Mouse (Mus musculus): ENCODE results near the gene Fam161b.

Gene Fam161b

DNA sequence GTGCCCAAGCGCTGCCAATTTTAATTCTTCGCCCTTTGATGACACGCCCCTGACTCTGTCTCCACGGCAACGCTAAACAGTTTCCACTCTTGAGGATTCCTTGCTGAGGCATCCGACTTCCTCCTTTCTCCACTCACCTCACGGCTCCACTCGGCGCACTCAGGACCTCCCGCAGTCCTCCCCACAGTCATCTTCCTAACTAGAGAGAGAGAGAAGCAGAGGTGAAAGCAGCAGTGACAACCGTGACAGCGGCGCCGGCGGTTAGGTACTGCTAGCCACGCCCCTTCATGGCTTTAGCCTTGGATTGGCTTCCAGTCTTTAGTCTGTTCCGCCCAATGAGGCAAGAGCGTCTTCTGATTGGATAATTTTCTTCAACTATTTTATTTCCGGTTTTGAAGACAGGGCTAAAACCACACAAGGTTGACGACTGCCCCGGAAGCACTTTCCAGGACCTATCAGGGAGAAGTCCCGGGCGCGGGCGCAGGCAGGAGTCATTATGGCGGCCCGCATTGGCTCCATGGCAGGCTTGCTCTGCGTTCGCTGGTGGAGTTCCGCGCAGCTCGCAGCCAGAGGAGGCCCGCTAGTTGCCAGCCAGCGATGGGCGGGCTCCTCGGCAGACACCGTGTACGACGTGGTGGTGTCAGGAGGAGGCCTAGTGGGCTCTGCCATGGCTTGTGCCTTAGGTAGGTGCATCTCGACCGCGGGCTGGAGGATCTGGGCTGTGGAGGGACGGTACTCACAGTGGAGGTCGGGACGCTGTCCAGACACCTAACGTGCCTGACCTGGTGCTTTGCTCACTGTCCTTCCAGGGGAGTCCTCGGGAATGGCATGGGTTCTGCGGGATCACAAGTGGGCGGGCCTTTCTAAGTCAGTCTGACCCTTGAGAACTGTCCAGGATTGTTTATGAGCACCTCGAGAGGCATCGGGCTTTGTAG, at the start of gene Fam161b, which contains the start of gene Coq6:
Gene Fam161b (minus strand): TSS at position 279 of the 935 bp plus-strand sequence.
Gene Coq6 (plus strand): TSS at position 103 of the 935 bp plus-strand sequence.
- peak; percentile 99 for DNase-seq

DNA sequence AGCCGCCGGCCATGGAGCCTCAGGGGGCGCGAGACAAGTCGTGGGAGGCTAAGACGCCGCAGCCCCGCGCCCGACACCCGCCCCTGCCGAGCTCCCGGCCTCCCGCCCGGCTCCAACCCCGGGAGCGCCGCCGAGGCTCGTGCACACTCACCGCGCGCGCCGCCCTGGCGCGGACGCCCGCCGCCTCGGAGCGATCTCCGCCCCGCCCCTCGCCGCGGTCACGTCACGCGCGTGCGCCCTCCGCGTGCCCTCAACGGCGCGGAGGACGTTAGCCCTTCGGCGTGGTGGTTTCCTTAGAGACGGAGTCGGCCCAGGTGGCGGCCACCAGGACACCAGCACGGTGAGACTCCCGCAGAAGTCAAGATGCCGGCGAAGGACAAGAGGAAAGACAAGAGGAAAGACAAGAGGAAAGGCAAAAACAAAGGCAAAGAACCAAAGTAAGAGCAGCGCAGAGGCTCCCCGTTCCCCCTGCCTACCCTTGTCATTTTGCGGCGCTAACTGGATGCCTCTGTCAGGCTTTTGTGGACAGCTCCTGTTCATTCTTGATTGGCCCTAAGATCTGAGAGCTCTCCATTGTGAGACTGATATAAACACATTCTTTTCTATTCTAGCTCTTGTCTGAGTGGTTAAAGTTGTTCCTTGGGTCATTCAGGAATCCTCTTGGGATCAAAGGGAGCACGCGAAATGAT, 47.3 kb upstream of the Fam161b start, which contains the start of the genes Entpd5 and Bbof1:
Gene Entpd5 (minus strand): TSS at position 211 of the 689 bp plus-strand sequence.
Gene Bbof1 (plus strand): TSS at position 253 of the 689 bp plus-strand sequence.
- DNase-seq, result peak; percentile 95

DNA sequence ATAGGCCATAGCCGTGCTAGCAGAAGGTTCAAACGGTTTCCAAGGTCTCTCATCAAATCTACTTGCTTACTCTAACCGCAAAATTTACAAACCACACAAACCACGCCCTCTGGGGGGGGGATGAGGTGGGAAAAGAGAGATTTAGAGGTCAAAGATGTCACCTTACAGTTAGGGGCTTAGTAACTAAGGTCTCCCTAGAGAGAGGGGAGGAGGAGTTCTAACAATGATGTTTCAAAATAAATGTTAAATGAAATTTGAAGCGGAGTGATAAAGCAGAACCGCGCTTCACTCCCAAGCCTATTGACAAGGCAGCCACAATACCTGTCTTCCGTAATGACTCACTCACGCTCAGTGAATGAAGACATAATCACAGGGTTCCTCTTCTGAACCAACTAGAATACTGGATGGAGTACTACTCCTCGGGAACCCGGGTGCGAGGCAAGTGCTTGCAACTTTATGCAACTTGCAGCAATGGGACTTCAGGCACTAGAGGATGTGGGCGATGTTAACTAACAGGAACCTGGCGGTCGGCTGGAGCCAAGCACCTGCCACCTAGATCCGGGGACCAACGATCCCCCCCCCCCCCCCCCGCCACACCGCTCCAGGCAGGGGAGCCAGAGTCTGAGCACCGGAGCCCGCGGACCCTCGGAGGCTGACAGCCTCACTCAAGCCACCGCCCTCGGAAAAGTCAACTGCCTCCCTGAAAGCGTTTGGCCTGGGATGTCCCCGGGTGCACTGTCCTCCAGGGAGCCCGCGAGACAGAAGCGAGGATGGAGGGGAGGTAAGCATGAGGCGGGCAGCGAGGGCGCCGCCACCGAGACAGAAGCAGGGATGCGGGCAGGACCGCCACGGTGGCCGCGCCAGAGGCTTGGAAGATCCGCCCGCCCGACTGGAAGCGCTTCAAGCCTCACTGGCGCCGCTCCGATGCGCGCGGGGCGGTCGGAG, 46.5 kb upstream of the Fam161b start:
- DNase-seq, result peak; percentile 14

DNA sequence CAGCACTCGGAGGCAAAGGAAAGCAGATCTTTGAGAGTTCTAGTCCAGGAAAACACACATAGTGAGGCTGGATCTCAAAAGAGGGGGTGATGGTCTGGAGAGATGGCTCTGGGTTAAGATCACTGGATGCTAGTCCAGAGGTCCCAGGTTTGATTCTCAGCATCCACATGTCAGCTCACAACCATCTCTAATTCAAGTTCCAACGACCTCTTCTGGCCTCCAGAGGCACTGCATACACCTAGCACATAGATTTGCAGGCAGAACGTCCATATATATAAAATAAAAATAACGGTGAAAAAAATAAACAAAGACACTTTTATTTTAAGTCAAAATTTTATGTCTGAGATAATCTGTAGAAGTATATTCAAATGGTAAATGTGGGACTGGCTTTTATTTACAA, 45.6 kb upstream of the Fam161b start:
- DNase-seq, result no peak

DNA sequence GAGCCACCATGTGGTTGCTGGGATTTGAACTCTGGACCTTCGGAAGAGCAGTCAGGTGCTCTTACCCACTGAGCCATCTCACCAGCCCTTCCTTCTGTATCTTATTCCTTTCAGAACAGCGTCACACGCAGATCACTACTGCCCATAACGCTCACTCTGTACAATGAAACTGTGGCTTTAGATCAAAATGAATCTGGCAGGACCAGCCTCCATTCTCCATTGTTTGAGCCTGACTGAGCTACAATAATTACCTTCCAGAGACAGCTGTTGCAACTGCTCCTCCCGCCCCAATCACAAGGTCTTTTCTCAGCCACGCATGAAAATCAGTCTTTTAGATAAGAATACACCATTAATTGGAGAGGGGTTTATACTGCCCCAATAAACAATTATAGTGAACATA, 42.9 kb upstream of the Fam161b start:
- no peak for DNase-seq

DNA sequence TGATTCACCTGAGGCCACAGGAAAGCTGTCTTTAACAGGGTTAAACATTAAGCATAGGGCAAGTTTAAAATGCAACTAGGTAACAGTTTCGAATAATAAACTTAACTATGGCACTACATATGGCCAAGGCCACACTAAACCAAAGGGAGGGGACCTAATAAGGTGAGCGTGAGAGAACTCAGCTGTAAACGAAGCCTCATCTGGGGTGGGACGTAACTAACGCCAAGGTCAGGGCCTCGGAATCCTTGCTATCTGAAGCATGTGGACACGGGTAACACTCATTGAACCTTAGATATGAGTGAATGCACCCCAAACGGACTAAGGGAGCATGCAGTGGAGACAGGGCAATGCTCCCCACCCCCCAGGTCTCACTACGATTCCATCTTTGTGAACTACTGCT, 41.3 kb upstream of the Fam161b start:
- no peak for DNase-seq

DNA sequence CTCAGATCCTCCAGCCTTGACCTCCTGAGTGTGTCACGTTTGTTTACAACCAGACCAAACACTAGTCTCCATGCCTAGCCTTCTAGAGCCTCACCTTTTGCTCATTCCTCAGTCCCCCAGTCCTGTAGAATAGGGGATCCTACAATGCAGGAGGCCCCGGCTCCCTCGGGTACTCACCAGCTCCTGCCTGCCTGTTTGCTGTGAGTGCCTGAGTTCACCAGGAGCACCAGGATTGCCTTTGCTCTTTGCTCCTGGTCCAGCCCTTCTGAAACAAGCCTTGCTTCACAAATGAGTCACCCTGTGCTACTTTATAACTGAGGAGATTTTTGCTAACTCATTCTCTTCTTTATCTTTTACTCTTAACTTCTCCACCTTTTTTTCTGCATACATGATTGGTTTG, 39.0 kb upstream of the Fam161b start:
- DNase-seq, result no peak

DNA sequence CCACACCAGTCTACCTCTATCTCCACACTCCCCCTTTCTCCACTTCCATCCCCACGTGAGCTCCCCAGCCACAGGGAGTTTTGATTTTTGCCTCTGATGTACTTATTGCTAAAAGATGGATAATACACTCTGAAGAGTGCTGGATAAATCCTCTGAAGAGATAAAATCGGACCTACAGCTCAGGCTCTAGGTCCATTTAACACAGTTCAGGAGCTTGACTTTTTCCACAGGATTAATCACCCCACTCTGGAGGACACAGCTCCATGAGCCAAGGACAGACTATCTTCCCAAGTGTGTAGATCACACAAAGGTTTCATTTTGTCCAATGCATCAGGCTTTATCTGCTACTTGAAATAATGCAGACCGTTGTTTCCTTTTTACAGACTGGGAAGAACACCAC, 38.4 kb upstream of the Fam161b start:
- no peak for DNase-seq

DNA sequence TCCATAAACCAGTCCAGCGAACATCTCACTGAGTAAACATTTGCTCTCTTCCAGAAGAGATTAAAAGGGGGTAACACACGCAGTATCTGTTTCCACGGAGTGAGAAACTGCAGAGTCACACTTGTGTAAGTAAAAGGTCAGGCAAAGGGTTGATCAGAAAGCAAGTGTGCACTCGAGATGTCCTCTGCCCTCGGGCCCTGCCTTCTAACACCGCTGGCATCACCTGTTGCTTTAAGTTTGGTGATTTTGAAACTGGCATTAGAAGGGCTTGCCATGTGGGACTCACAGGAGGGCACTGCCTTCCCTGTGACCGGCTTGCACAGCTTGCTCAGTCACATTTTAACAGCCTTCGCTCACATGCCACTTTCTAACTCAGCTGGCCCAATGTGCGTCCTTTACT, 38.0 kb upstream of the Fam161b start:
- no peak for DNase-seq

DNA sequence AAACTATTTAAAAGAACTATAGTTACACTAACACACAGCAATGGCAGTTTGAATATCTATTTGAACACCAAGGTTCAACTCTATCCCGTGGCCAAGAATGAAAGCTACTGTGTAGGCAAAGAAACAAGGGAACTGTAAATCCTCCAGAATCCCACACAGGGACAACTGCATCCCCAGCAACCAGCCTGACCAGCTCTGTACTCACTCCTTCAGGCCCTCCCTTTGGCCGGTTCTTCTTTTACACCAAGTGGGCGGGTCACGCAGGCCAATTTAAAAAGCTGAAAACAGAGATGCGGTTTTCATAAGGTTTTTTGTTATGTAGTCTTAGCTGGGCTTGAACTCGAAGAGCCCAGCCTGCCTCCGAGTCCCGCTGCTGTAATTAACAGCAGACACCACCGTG, 37.5 kb upstream of the Fam161b start:
- no peak for DNase-seq

DNA sequence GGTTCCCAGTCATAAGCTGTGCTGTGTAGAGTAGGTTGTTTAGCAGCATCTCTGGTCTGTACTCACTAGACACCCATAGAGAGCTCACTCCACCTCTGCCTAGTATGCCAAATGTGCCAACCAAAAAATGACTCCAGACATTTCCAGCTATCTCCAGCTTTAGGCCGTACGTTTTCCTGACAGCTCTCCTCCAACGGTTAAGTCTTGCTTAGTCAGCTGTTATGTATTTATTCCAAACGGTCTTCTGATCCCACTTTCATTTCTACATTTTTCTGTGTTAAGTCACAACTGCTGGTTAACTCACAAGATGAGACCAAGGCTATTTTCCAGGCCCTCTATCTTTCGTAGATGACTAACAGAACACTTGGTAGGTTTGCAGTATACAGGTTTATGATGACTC, 37.0 kb upstream of the Fam161b start:
- DNase-seq, result no peak

DNA sequence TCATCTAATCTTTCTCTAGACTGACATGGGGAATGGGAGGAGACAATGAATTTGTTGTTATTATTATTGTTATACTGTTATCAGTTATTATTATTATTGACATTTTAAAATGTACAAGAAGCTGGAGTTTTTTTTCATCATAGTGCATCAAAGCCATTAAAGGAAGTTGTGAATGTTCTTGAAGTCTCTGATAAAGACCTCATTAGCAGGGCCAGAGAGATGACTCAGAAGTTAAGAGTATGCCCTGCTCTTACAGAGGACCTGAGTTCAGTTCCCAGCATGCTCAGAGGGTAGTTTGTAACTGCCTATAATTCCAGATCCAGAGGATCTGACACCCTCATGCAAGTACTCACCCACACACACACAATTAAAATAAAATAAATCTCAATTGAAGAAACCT, 36.1 kb upstream of the Fam161b start:
- no peak for DNase-seq

DNA sequence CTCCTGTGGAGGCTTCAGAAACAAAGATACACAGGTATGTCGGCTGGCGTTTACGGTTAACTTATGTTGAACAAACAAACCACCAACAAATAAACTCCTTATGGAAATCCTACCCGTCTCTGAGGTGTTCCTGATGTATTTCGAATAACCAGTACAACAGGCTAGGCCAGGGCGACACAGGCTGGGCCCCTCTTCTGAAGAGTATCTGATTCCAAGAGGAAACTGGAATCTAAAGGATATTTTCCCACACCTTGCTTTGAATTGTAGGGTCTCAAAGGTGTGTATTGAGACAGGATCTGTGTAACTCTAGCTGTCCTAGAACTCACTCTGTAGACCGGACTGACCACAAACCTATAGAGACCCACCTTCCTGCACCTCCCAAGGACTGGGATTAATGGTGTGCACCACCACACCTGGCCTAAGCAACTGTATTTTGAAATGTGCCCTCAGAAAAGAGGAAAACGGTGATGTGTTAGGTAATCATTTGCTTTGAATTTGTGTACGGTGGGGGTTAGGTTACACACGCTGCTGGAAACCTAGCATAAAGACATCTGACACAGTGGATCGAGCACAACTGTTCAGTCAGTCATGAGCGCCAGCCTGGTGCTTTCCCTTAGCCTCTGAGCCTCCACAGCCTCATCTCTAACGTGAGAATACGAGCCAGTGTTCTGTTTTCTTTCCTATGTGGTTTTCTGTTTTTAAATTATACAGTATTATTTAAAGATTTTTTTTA, 35.5 kb upstream of the Fam161b start:
- DNase-seq, result no peak

DNA sequence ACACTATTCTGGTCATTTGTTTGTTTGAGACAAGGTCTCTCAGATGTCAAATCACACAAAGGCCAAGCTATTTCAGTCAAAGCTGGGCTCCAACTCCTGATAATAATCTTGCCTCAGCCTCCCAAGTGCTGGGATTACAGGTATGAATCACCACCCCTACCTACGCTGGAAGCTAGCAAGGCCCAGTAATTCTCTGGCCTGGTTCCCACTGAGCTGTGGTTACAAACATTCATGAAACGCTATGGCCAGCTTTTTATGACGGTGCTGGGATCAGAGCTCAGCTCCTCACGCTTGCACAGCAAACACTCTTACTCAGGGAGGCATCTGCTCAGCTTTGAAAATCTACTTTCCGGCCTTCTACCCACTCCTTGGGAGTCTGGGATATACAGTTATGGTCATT, 32.2 kb upstream of the Fam161b start:
- DNase-seq, result no peak

DNA sequence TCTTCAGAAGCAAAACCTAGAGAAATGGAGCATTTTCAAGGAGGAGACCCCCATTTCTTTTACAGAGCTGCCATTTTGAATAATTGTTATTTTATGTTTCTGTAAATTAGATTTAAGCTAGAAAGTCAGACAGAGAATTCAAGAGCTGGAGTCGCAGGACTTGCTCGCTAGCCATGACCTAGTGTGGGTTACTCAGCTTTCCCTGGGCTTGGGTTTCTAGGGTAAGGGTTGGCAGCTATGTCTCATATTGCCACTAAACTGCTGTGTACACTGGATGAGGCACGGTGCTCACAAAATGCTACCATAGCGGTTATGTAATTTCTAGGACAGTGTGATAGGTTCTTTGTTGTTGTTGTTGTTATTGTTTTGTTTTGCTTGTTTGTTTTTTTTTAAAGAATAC, 31.0 kb upstream of the Fam161b start:
- no peak for DNase-seq

DNA sequence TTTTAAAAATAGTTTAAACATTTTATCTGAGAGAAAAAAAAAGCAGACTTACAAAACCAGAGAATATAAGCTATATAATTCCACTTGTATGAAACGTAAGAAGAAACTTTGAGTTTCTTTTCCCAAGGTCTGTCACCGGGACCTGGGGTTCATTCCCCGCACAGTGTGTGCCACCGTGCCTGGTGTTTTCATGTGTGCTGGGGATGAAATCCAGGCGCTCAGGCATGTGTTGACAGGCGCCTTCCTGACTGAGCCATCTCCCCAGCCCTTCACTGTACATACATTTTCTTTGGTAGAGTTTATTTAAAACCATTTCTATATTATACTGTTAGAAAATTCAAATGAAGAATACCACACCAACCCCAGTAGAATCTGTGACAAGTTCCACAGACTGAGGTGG, 28.7 kb upstream of the Fam161b start:
- no peak for DNase-seq

DNA sequence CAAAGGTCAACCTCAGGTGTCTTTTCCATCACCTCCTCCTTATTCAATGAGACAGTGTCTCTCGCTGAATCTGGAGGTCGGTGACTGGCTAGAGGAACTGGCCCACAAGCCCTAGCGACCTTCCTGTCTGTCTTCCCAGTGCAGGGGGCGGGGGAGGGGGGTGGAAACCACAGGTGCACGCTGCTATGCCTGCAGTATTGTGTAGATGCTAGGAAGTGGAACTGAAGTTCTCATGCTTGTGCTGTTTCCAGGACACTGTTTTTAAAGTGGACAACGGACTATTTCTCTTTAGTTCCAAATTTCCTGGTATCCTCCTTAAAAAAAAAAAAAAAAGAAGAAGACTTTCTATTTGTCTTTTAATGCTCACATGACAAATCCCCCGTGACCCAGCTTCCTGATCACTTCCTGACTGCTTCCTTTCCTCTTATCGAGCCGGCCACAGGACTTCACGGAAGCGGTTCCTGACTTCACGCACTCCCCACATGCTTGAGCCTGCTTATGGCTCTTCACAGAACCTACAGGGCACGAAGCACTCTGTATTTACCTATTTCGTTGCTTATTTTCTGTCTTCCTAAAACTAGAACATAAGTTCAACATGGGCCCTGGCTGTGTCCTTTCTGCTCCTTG, 27.3 kb upstream of the Fam161b start:
- DNase-seq, result no peak

DNA sequence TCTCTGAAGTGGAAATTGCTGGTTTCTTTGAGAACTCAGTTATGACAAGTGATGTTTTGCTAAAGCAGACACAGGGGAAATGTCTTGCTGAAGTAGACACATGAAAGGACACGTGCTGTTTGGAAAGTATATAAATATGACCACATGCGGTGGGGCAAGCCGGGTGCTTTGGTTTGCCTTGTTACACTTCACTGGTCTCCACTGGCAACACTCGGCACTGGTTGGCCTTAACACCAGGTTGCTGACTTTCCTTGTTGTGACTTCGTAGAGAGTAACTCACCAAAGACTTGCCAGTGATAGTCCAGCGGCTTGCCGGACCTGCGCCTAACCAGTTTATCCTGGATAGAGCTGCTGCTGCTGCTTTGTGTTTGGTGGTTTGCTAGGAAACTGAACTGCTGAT, 26.5 kb upstream of the Fam161b start:
- DNase-seq, result no peak

DNA sequence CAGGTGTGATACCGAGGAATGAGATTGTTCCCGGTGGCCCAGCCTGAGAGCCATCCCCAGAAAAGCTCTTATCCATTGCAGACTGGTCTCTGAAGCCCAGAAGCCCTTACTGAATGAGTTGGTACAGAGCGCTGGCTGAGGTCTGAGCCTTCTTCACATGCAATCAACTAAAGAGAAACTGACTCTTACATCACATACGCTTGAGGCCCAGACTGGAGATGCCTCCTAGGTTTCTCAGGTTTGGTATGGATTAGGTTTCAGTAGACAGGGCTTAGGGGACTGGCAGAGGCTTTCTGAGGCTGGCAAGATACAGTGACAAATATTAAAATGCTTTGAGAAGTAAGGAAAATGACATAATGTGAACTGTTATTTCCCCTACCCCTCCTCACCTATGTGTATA, 23.8 kb upstream of the Fam161b start:
- DNase-seq, result no peak

DNA sequence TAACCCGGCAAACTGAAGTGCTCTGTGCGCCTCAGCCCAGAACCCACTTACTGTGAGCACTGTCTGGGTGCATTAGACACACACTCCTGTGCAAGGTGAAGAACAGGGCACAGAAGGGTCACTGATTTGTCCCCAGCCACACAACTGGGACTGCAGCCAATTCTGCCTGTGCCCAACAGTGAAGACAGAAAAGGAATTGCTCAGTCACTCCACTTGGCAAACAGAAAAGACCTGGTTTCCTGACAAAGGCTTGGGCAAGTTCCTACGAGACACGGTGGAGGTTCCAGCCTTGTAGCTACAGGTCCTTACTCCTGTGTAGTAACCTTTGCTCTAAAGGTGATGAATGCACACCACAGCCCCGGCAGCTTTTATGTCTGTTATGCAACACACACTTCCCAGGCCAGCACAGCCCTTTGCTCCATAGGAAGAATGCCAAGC, 23.0 kb upstream of the Fam161b start:
- no peak for DNase-seq

DNA sequence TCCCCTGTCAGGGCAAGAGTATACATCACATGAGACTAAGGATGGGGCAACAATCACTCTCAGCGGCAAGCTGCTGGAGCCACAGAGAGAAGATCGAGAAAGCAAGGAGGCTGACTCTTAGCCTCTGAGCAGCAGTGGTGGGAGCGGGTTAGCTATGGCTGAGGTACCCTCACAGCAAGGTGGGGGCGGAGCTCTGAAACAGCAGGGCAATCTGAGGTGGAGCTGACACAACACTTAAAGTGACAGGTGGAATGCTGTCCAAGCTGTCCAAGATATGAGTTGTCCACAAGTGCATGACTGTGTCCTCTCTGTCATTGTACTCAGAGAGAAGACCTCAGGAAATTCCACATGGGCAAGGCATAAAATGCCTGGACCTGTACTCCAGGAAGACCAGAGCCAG, 20.7 kb upstream of the Fam161b start:
- DNase-seq, result no peak

All from embryo, embryonic 11 days (tissue).